Mouse (Mus musculus): ENCODE data around the gene Vkorc1. TPM values are rescaled to one million over a fixed set of nuclear protein-coding genes. Genes with fewer than 3 reads are reported as not detected.

Gene Vkorc1
- total and polyA plus RNA-seq, 3 experiments, result 0.25 TPM; not detected in 2

- no peak for DNase-seq (ENCODE audit: extremely low read depth)
- Histone ChIP-seq H3K27ac (ENCODE audit: insufficient read depth, low read depth) (no peak overlapping the region), H3K79me2 (replicated peaks; ENCODE audit: control insufficient read depth, extremely low read depth, insufficient read depth, poor library complexity, severe bottlenecking) (no peaks in the 10 kb centered on the region), H3K9me3 (replicated peaks; ENCODE audit: low read length) (no peaks in the 10 kb centered on the region), H3K9ac (ENCODE audit: insufficient read depth, low read depth) (no peak overlapping the region), H3K36me3 (replicated peaks in 1 of 2; ENCODE audit: control insufficient read depth in 1 of 2, insufficient read depth in 1 of 2, low read length in 1 of 2) (peaks cover 19 to 48% of the 10 kb centered on the region in 2 experiments), H3K27me3 (replicated peaks) (no peaks in the 10 kb centered on the region), H3K4me1 (ENCODE audit: control insufficient read depth in 1 of 2, insufficient read depth in 2 of 2) (peaks cover 8 to 30% of the 10 kb centered on the region in 2 experiments), H3K4me3 (replicated peaks in 1 of 3; ENCODE audit: low read depth in 2 of 3, low read length in 2 of 3, poor library complexity in 1 of 3) (no peak overlapping the region), H3K4me2 (ENCODE audit: insufficient read depth, low read depth, poor library complexity, severe bottlenecking) (no peak overlapping the region)
- TF ChIP-seq NELFE (IDR thresholded peaks at IDR 0.05; ENCODE audit: low read depth, low read length), result no peak
- no peak for TF ChIP-seq POLR2AphosphoS2 (IDR thresholded peaks at IDR 0.05; ENCODE audit: low read depth, low read length)
- no peak for TF ChIP-seq GABPA (IDR thresholded peaks at IDR 0.05; ENCODE audit: insufficient replicate concordance, low read depth, low read length)
- no peak for TF ChIP-seq ZC3H11A (IDR thresholded peaks at IDR 0.05; ENCODE audit: low read depth, low read length)
- TF ChIP-seq MAX (IDR thresholded peaks at IDR 0.05; ENCODE audit: low read length), result no peak
- TF ChIP-seq RCOR1 (conservative IDR thresholded peaks at IDR 0.05; ENCODE audit: low read depth, low read length), result no peak
- TF ChIP-seq ZKSCAN1 (IDR thresholded peaks at IDR 0.05; ENCODE audit: borderline replicate concordance, low read depth, low read length), result no peak
- TF ChIP-seq MYC (IDR thresholded peaks at IDR 0.05; ENCODE audit: low read depth, low read length), result no peak
- no peak for TF ChIP-seq ELF1 (IDR thresholded peaks at IDR 0.05; ENCODE audit: low read depth, low read length)
- no peak for TF ChIP-seq TBP (conservative IDR thresholded peaks at IDR 0.05; ENCODE audit: low read depth, low read length)
- TF ChIP-seq ETS1 (conservative IDR thresholded peaks at IDR 0.05; ENCODE audit: low read depth, low read length), result no peak
- TF ChIP-seq CHD1 (IDR thresholded peaks at IDR 0.05; ENCODE audit: low read depth, low read length), result no peak
- TF ChIP-seq CTCF (conservative IDR thresholded peaks at IDR 0.05 in 1 of 2, IDR thresholded peaks at IDR 0.05 in 1 of 2; ENCODE audit: low read depth in 2 of 2, low read length in 2 of 2), result no peak
- no peak for TF ChIP-seq MAFK (IDR thresholded peaks at IDR 0.05; ENCODE audit: insufficient replicate concordance, low read length)
- no peak for TF ChIP-seq BHLHE40 (IDR thresholded peaks at IDR 0.05; ENCODE audit: low read depth, low read length)
- no peak for TF ChIP-seq ZNF384 (IDR thresholded peaks at IDR 0.05; ENCODE audit: low read depth, low read length)
- no peak for TF ChIP-seq MXI1 (IDR thresholded peaks at IDR 0.05; ENCODE audit: low read depth, low read length)
- TF ChIP-seq TCF12 (IDR thresholded peaks at IDR 0.05; ENCODE audit: low read depth, low read length), result no peak
- no peak for TF ChIP-seq NRF1 (IDR thresholded peaks at IDR 0.05; ENCODE audit: low read depth, low read length)
- no peak for TF ChIP-seq HCFC1 (IDR thresholded peaks at IDR 0.05; ENCODE audit: low read depth, low read length)
- dilution Hi-C loops (cut with MboI; ENCODE audit: extremely low pct_ligation_motif_present, extremely low pct_unique_long_range_greater_than_20kb, low sequenced_read_pairs) (no loop called here), in situ Hi-C loops (cut with MboI; ENCODE audit: low pct_ligation_motif_present, low pct_unique_long_range_greater_than_20kb, low sequenced_read_pairs) (loop anchor here (10.0 kb wide), 1 partner anchor 1224 kb away; the partner anchor contains the start of gene Coro1a)
These were observed 33.2 kb upstream of the Vkorc1 start for GRCm38 (mm10) chr7:127928596-127928995.

- H3K27me3 ChIP-seq (replicated peaks), result no peaks in the 10 kb centered on the region
- no peak overlapping the region for H3K4me2 ChIP-seq (ENCODE audit: insufficient read depth, low read depth, poor library complexity, severe bottlenecking)
- no peak overlapping the region for H3K4me3 ChIP-seq (replicated peaks in 1 of 3; ENCODE audit: low read depth in 2 of 3, low read length in 2 of 3, poor library complexity in 1 of 3)
- TF ChIP-seq USF1 (IDR thresholded peaks at IDR 0.05; ENCODE audit: low read depth, low read length), result no peak
- no peak for TF ChIP-seq USF2 (conservative IDR thresholded peaks at IDR 0.05; ENCODE audit: low read depth, low read length)
- TF ChIP-seq SIN3A (IDR thresholded peaks at IDR 0.05; ENCODE audit: low read length), result no peak
- no peak for TF ChIP-seq GABPA (IDR thresholded peaks at IDR 0.05; ENCODE audit: insufficient replicate concordance, low read depth, low read length)
- TF ChIP-seq MYC (IDR thresholded peaks at IDR 0.05; ENCODE audit: low read depth, low read length), result no peak
- no peak for TF ChIP-seq ZC3H11A (IDR thresholded peaks at IDR 0.05; ENCODE audit: low read depth, low read length)
- TF ChIP-seq RAD21 (IDR thresholded peaks at IDR 0.05; ENCODE audit: low read depth, low read length), result no peak
- no peak for TF ChIP-seq MAFK (IDR thresholded peaks at IDR 0.05; ENCODE audit: insufficient replicate concordance, low read length)
- no peak for TF ChIP-seq POLR2A (IDR thresholded peaks at IDR 0.05; ENCODE audit: low read depth, low read length)
- no peak for TF ChIP-seq ELF1 (IDR thresholded peaks at IDR 0.05; ENCODE audit: low read depth, low read length)
- no peak for TF ChIP-seq EP300 (IDR thresholded peaks at IDR 0.05; ENCODE audit: low read length)
- TF ChIP-seq KAT2A (IDR thresholded peaks at IDR 0.05; ENCODE audit: insufficient replicate concordance, low read length), result no peak
- TF ChIP-seq NELFE (IDR thresholded peaks at IDR 0.05; ENCODE audit: low read depth, low read length), result no peak
- no peak for TF ChIP-seq IRF4 (IDR thresholded peaks at IDR 0.05; ENCODE audit: low read depth, low read length)
- H3K79me2 ChIP-seq (replicated peaks; ENCODE audit: control insufficient read depth, extremely low read depth, insufficient read depth, poor library complexity, severe bottlenecking), result no peaks in the 10 kb centered on the region
- DNase-seq (ENCODE audit: extremely low read depth), result no peak
- H3K9me3 ChIP-seq (replicated peaks; ENCODE audit: low read length), result no peaks in the 10 kb centered on the region
- dilution Hi-C loops (cut with MboI; ENCODE audit: extremely low pct_ligation_motif_present, extremely low pct_unique_long_range_greater_than_20kb, low sequenced_read_pairs) (no loop called here), in situ Hi-C loops (cut with MboI; ENCODE audit: low pct_ligation_motif_present, low pct_unique_long_range_greater_than_20kb, low sequenced_read_pairs) (loop anchor here (10.0 kb wide), 1 partner anchor 1223 kb away; the partner anchor contains the start of gene Coro1a)
- H3K27ac ChIP-seq (ENCODE audit: insufficient read depth, low read depth), result no peak overlapping the region
- peaks cover 19 to 53% of the 10 kb centered on the region in 2 experiments for H3K36me3 ChIP-seq (replicated peaks in 1 of 2; ENCODE audit: control insufficient read depth in 1 of 2, insufficient read depth in 1 of 2, low read length in 1 of 2)
- peaks cover 6 to 29% of the 10 kb centered on the region in 2 experiments for H3K4me1 ChIP-seq (ENCODE audit: control insufficient read depth in 1 of 2, insufficient read depth in 2 of 2)
- H3K9ac ChIP-seq (ENCODE audit: insufficient read depth, low read depth), result no peak overlapping the region
These were observed 32.3 kb upstream of the Vkorc1 start for GRCm38 (mm10) chr7:127927726-127928125.

Data from CH12.LX (cell line).